Mouse (Mus musculus) MEL (cell line): Measurements from ENCODE around the gene Gm9903. TPM values are rescaled to one million over a fixed set of nuclear protein-coding genes. Genes with fewer than 3 reads are reported as not detected.

Experiments used
- DNase-seq: peaks from one replicate; pipeline ENCODE4 v3.0.0; 2011; ENCODE audit warnings: low read depth, low spot score
- H3K27ac ChIP-seq: 2 replicates; pipeline ENCODE4 v1.5.1; 2012; ENCODE audit warnings: low read depth, mild to moderate bottlenecking, control low read depth, low read length, moderate library complexity; ENCODE audit not compliant: control insufficient read depth
- H3K27me3 ChIP-seq, 2 experiments: fragments of 150-350 bp in 1 of 2; sonication (generic) in 1 of 2; 2 replicates each; pipeline ENCODE4 v1.6.1; 2012; ENCODE audit warnings: low read length in 2 of 2, mild to moderate bottlenecking in 2 of 2, improper control_type of control experiment in 1 of 2, moderate library complexity in 1 of 2; ENCODE audit not compliant: insufficient read depth in 2 of 2, control insufficient read depth in 1 of 2
- H3K36me3 ChIP-seq, 2 experiments: 2 replicates each; pipeline ENCODE4 v1.6.1; 2012 to 2014; ENCODE audit warnings: low read length in 2 of 2, improper control_type of control experiment in 1 of 2, inconsistent platforms in 1 of 2, mild to moderate bottlenecking in 1 of 2; ENCODE audit not compliant: insufficient read depth in 2 of 2, control insufficient read depth in 1 of 2
- H3K4me1 ChIP-seq, 2 experiments: fragments of 150-350 bp in 1 of 2; sonication (generic) in 1 of 2; 2 replicates each; pipeline ENCODE4 v1.6.1; 2012; ENCODE audit warnings: low read length in 2 of 2, improper control_type of control experiment in 1 of 2, mild to moderate bottlenecking in 1 of 2; ENCODE audit not compliant: insufficient read depth in 2 of 2, control insufficient read depth in 1 of 2
- H3K4me3 ChIP-seq, 2 experiments: fragments of 150-350 bp in 1 of 2; sonication (generic) in 1 of 2; 2 replicates each; pipeline ENCODE4 v1.5.1; 2012; ENCODE audit warnings: low read depth in 2 of 2, low read length in 2 of 2, mild to moderate bottlenecking in 2 of 2, moderate library complexity in 2 of 2, control low read depth in 1 of 2, improper control_type of control experiment in 1 of 2; ENCODE audit not compliant: control insufficient read depth in 1 of 2, insufficient read depth in 1 of 2
- H3K79me2 ChIP-seq: 2 replicates; pipeline ENCODE4 v1.6.1; 2012; ENCODE audit warnings: mild to moderate bottlenecking, low read length, moderate library complexity; ENCODE audit not compliant: control insufficient read depth, poor library complexity, insufficient read depth
- H3K9ac ChIP-seq: 2 replicates; pipeline ENCODE4 v1.6.1; 2012; ENCODE audit warnings: low read depth, mild to moderate bottlenecking, control low read depth, low read length, moderate library complexity; ENCODE audit not compliant: control insufficient read depth, poor library complexity, severe bottlenecking
- H3K9me3 ChIP-seq: fragments of 150-350 bp; sonication (generic); replicated peaks from 2 replicates; pipeline ENCODE4 v1.6.1; 2012; ENCODE audit warnings: mild to moderate bottlenecking, low read length, improper control_type of control experiment, moderate library complexity; ENCODE audit not compliant: insufficient read depth
- BHLHE40 ChIP-seq: IDR thresholded peaks from 2 replicates; pipeline ENCODE4 v1.6.1; 2012; ENCODE audit warnings: low read depth, mild to moderate bottlenecking, inconsistent platforms, low read length, improper control_type of control experiment, borderline replicate concordance
- CHD1 ChIP-seq: IDR thresholded peaks from 2 replicates; pipeline ENCODE4 v1.6.1; 2012; ENCODE audit warnings: low read depth, mild to moderate bottlenecking, inconsistent platforms, low read length, improper control_type of control experiment
- E2F4 ChIP-seq: IDR thresholded peaks from 2 replicates; pipeline ENCODE4 v1.6.1; 2011; ENCODE audit warnings: low read depth, low read length, improper control_type of control experiment, borderline replicate concordance
- ELF1 ChIP-seq: IDR thresholded peaks from 2 replicates; pipeline ENCODE4 v1.6.1; 2014; ENCODE audit warnings: low read depth, mild to moderate bottlenecking, inconsistent platforms, low read length, improper control_type of control experiment, moderate library complexity
- EP300 ChIP-seq, 2 experiments: IDR thresholded peaks; 2 replicates each; pipeline ENCODE4 v1.6.1; 2011; ENCODE audit warnings: improper control_type of control experiment in 2 of 2, low read length in 2 of 2, low read depth in 1 of 2, mild to moderate bottlenecking in 1 of 2
- ETS1 ChIP-seq: IDR thresholded peaks from 2 replicates; pipeline ENCODE4 v1.6.1; 2012; ENCODE audit warnings: low read depth, mild to moderate bottlenecking, inconsistent platforms, low read length, improper control_type of control experiment, moderate library complexity
- GABPA ChIP-seq: IDR thresholded peaks from 2 replicates; pipeline ENCODE4 v1.6.1; 2012; ENCODE audit warnings: low read depth, mild to moderate bottlenecking, inconsistent platforms, low read length, improper control_type of control experiment, moderate library complexity
- HCFC1 ChIP-seq: IDR thresholded peaks from 2 replicates; pipeline ENCODE4 v1.6.1; 2012; ENCODE audit warnings: low read depth, mild to moderate bottlenecking, inconsistent platforms, low read length, improper control_type of control experiment, moderate library complexity
- KAT2A ChIP-seq: conservative IDR thresholded peaks from 2 replicates; pipeline ENCODE4 v1.6.1; 2012; ENCODE audit warnings: low read depth, low read length, improper control_type of control experiment, inconsistent platforms
- MAX ChIP-seq: IDR thresholded peaks from 2 replicates; pipeline ENCODE4 v1.6.1; 2011; ENCODE audit warnings: low read length, improper control_type of control experiment
- MAZ ChIP-seq: IDR thresholded peaks from 2 replicates; pipeline ENCODE4 v1.6.1; 2012; ENCODE audit warnings: low read depth, mild to moderate bottlenecking, inconsistent platforms, low read length, improper control_type of control experiment
- MEF2A ChIP-seq: IDR thresholded peaks from 2 replicates; pipeline ENCODE4 v1.6.1; 2014; ENCODE audit warnings: low read depth, mild to moderate bottlenecking, inconsistent platforms, low read length, improper control_type of control experiment; ENCODE audit not compliant: poor library complexity, insufficient replicate concordance, severe bottlenecking; ENCODE audit errors: extremely low read depth
- MXI1 ChIP-seq: IDR thresholded peaks from 2 replicates; pipeline ENCODE4 v1.6.1; 2011; ENCODE audit warnings: mild to moderate bottlenecking, low read depth, low read length, improper control_type of control experiment
- MYC ChIP-seq: IDR thresholded peaks from 2 replicates; pipeline ENCODE4 v1.6.1; 2011; ENCODE audit warnings: low read depth, mild to moderate bottlenecking, low read length, improper control_type of control experiment, moderate library complexity
- POLR2AphosphoS2 ChIP-seq: IDR thresholded peaks from 2 replicates; pipeline ENCODE4 v1.6.1; 2011; ENCODE audit warnings: low read length, improper control_type of control experiment
- POLR2AphosphoS5 ChIP-seq: IDR thresholded peaks from 2 replicates; pipeline ENCODE4 v1.6.1; 2012; ENCODE audit warnings: low read depth, borderline replicate concordance, mild to moderate bottlenecking, inconsistent platforms, low read length, moderate library complexity, mixed read lengths
- RAD21 ChIP-seq: IDR thresholded peaks from 2 replicates; pipeline ENCODE4 v1.6.1; 2011; ENCODE audit warnings: mild to moderate bottlenecking, low read depth, low read length, improper control_type of control experiment
- RCOR1 ChIP-seq: IDR thresholded peaks from 2 replicates; pipeline ENCODE4 v1.6.1; 2012; ENCODE audit warnings: low read depth, mild to moderate bottlenecking, inconsistent platforms, low read length, improper control_type of control experiment
- SIN3A ChIP-seq: IDR thresholded peaks from 2 replicates; pipeline ENCODE4 v1.6.1; 2012; ENCODE audit warnings: low read length, improper control_type of control experiment, inconsistent platforms
- TBP ChIP-seq: IDR thresholded peaks from 2 replicates; pipeline ENCODE4 v1.8.0; 2011; ENCODE audit warnings: low read depth, low read length, improper control_type of control experiment
- TCF12 ChIP-seq: IDR thresholded peaks from 2 replicates; pipeline ENCODE4 v1.6.1; 2014; ENCODE audit warnings: low read depth, mild to moderate bottlenecking, inconsistent platforms, low read length, improper control_type of control experiment, moderate library complexity
- UBTF ChIP-seq: IDR thresholded peaks from 2 replicates; pipeline ENCODE4 v1.6.1; 2012; ENCODE audit warnings: low read depth, mild to moderate bottlenecking, inconsistent platforms, low read length, improper control_type of control experiment, moderate library complexity, borderline replicate concordance; ENCODE audit not compliant: insufficient read depth
- polyA plus RNA-seq, 2 experiments: library from polyadenylated mRNA; stranded (reverse) in 1 of 2; unstranded in 1 of 2; fragments of >175 nt in 1 of 2; fragments of >200 nt in 1 of 2; gene quantifications; 2 replicates each; pipeline versions ENCODE4 v1.2.1 to v1.2.4; 2012; ENCODE audit warnings: low replicate concordance in 2 of 2, low read depth in 1 of 2; ENCODE audit not compliant: insufficient read length in 2 of 2, insufficient read depth in 1 of 2, missing spikeins in 1 of 2
- total RNA-seq: library from RNA; depleted of rRNA; stranded (reverse); fragments of 300-350 nt; gene quantifications from 2 replicates; pipeline ENCODE4 v1.2.3, GENCODE M21; 2012

The Gm9903 gene
- total and polyA plus RNA-seq, 3 experiments = 0.19 to 0.36 TPM; not detected in 1

- H3K27me3 ChIP-seq = no peaks in the 10 kb centered on the region
- H3K79me2 ChIP-seq = peaks cover 25% of the 10 kb centered on the region
- H3K9me3 ChIP-seq = no peaks in the 10 kb centered on the region
- H3K4me1 ChIP-seq = peaks cover 10 to 17% of the 10 kb centered on the region in 2 experiments
- peak overlapping the region; percentile 93 for H3K9ac ChIP-seq
- peaks cover 0 to 17% of the 10 kb centered on the region in 2 experiments; a peak in 2 of 4 replicates for H3K36me3 ChIP-seq
- H3K4me3 ChIP-seq = peak overlapping the region; percentile 87 to 93
- peak overlapping the region; percentile 93 for H3K27ac ChIP-seq
- peak; percentile 90 for DNase-seq
- peak; percentile 11; the same call in 1 of the 2 replicates for TF ChIP-seq ETS1
- TF ChIP-seq SIN3A = peak; percentile 75
- TF ChIP-seq E2F4 = peak; percentile 25; the same call in 1 of the 2 replicates
- TF ChIP-seq POLR2AphosphoS5 = no peak
- peak; percentile 62; the same call in 1 of the 2 replicates for TF ChIP-seq MAX
- TF ChIP-seq MAZ = peak; percentile 51; the same call in 1 of the 2 replicates
- peak; percentile 29; the same call in 1 of the 2 replicates for TF ChIP-seq RCOR1
- peak in 1 of 2 experiments; percentile 44; a peak in 1 of 4 replicates for TF ChIP-seq EP300 (IDR thresholded peaks at IDR 0.05; ENCODE audit: low read depth in 1 of 2, low read length in 2 of 2)
- no peak for TF ChIP-seq UBTF
- peak; percentile 68; the same call in 1 of the 2 replicates for TF ChIP-seq HCFC1
- TF ChIP-seq BHLHE40 = peak; percentile 26; the same call in 1 of the 2 replicates
- TF ChIP-seq GABPA = no peak
- TF ChIP-seq POLR2AphosphoS2 = no peak
- TF ChIP-seq RAD21 = no peak
- TF ChIP-seq KAT2A = peak; percentile 29; the same call in 1 of the 2 replicates
- peak; percentile 65 for TF ChIP-seq TBP
- peak; percentile 90; the same call in 1 of the 2 replicates for TF ChIP-seq MXI1
- TF ChIP-seq TCF12 = no peak
- TF ChIP-seq MEF2A = no peak
- TF ChIP-seq CHD1 = 0 out of 2 replicates have a peak, but pooled peaks have one; percentile 87
- TF ChIP-seq MYC = peak; percentile 72
- peak; percentile 45 for TF ChIP-seq ELF1
- TF ChIP-seq, all 39 proteins: peak for 15
Measured at GRCm38 (mm10) chr5:33628820-33629300, 865 bp upstream of the Gm9903 start.
